Mouse (Mus musculus): ENCODE measurements around the gene Ptdss2. TPM values are rescaled to one million over a fixed set of nuclear protein-coding genes. Genes with fewer than 3 reads are reported as not detected.

Ptdss2 gene
- total and polyA plus RNA-seq, 2 experiments from 2014 or later = 25.6 to 96.8 TPM

DNA sequence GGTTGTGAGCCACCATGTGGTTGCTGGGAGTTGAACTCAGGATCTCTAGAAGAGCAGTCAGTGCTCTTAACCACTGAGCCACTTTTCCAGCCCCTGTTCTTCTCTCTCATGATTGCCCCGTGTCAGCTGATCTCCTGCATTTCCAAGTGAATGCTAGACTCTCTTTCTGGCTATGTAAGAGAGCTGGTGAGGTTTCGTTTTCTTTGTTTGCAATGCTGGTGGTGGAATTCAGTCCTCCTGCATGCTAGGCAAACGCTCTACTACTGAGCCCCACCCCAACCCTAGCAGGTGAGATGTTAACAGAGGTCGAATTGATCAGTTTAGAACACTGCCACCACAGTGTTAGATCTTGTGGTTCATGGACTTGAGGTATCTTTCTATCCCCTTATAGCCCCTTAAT, 26.5 kb downstream of the Ptdss2 start:
- Histone ChIP-seq H3K36me3 (ENCODE audit: insufficient read depth, low read length) (peaks cover 5% of the 10 kb centered on the region; the same call in 1 of the 2 replicates), H3K9me3 (ENCODE audit: low read length) (no peaks in the 10 kb centered on the region), H3K27ac (no peak overlapping the region), H3K9ac (replicated peaks; ENCODE audit: low read length) (no peak overlapping the region), H3K27me3 (ENCODE audit: insufficient read depth, low read length) (no peaks in the 10 kb centered on the region), H3K4me1 (ENCODE audit: insufficient read depth, low read length) (no peaks in the 10 kb centered on the region), H3K4me2 (ENCODE audit: low read depth, low read length) (no peak overlapping the region), H3K4me3 (ENCODE audit: low read length) (no peak overlapping the region)
- DNase-seq (ENCODE audit: low spot score) (no peak), ATAC-seq (no peak)
- WGBS = 76% methylated on average over 4 of the region's 4 CpGs
- no peak for TF ChIP-seq CTCF (IDR thresholded peaks at IDR 0.05; ENCODE audit: low read depth)

DNA sequence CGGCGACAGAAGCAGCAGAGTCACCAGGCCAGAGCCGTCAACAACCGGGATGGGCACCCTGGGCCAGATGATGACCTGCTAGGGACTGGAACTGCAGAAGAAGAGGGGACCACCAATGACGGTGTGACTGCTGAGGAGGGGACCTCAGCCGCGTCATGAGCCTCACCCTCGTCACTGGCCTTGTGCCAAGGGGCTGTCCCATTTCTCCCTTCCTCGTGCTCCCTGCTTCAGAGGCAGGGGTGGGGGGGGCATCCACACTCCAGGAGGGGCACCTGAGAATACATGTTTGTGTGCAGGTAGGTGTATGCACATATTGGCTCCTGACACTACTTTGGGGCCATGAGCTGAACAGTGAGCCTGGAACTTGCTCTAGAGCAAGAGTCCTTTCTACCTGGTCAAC, 33.2 kb downstream of the Ptdss2 start:
- no peak for TF ChIP-seq CTCF (IDR thresholded peaks at IDR 0.05; ENCODE audit: low read depth)
- DNase-seq (ENCODE audit: low spot score) (no peak), ATAC-seq (no peak)
- Histone ChIP-seq H3K9ac (replicated peaks; ENCODE audit: low read length) (no peak overlapping the region), H3K9me3 (ENCODE audit: low read length) (no peaks in the 10 kb centered on the region), H3K36me3 (ENCODE audit: insufficient read depth, low read length) (peaks cover 34% of the 10 kb centered on the region; the same call in 1 of the 2 replicates), H3K4me3 (ENCODE audit: low read length) (no peak overlapping the region), H3K4me2 (ENCODE audit: low read depth, low read length) (no peak overlapping the region), H3K4me1 (ENCODE audit: insufficient read depth, low read length) (no peaks in the 10 kb centered on the region), H3K27me3 (ENCODE audit: insufficient read depth, low read length) (no peaks in the 10 kb centered on the region), H3K27ac (no peak overlapping the region)
- WGBS = 80% methylated on average over 9 of the region's 9 CpGs

DNA sequence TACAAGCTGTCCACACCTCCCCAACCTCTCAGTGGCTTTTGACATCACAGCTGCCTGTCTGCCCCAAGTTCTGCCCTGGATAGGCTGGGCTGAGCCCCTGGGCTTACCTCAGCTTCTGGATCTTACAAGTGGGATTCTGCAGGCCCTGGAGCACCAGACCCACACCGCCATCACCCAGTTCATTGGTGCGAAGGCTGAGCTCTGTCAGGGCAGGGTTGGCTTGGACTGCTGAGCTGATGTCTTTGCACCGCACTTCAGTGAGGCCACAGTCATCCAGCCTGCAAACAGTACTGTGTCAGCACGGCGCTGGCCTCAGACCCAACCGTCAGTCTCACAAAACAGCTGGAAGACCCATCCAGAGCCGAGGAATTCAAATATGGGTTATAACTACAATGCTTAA, 42.2 kb downstream of the Ptdss2 start:
- WGBS = 90% methylated on average over 7 of the region's 7 CpGs
- Histone ChIP-seq H3K36me3 (ENCODE audit: insufficient read depth, low read length) (peaks cover 27% of the 10 kb centered on the region), H3K4me2 (ENCODE audit: low read depth, low read length) (no peak overlapping the region), H3K9me3 (ENCODE audit: low read length) (no peaks in the 10 kb centered on the region), H3K4me1 (ENCODE audit: insufficient read depth, low read length) (peaks cover 13% of the 10 kb centered on the region), H3K9ac (replicated peaks; ENCODE audit: low read length) (no peak overlapping the region), H3K27ac (no peak overlapping the region), H3K27me3 (ENCODE audit: insufficient read depth, low read length) (no peaks in the 10 kb centered on the region), H3K4me3 (ENCODE audit: low read length) (no peak overlapping the region)
- TF ChIP-seq CTCF (IDR thresholded peaks at IDR 0.05; ENCODE audit: low read depth) = no peak
- no peak for DNase-seq (ENCODE audit: low spot score)
- no peak for ATAC-seq

DNA sequence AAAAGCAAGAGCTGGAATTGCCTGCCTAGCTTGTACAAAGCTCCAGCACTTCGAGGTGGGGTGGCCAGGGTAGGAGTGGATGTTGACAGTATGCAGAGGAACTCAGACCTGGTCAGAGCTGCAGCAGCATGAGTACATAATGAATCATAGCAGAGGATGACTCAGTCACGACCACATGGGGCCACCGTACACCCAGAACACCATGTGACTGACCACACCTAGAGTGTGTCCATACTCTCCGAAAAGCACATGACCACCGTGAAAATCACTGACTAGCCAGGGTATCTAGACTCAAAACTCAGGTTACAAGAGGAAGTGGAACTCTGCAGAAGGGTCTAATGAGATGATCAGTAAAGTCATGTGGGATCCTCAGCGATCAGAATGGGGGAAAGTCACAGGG, 42.7 kb downstream of the Ptdss2 start:
- Histone ChIP-seq H3K4me2 (ENCODE audit: low read depth, low read length) (no peak overlapping the region), H3K4me3 (ENCODE audit: low read length) (no peak overlapping the region), H3K27ac (no peak overlapping the region), H3K4me1 (ENCODE audit: insufficient read depth, low read length) (peaks cover 13% of the 10 kb centered on the region), H3K36me3 (ENCODE audit: insufficient read depth, low read length) (peaks cover 25% of the 10 kb centered on the region), H3K9ac (replicated peaks; ENCODE audit: low read length) (no peak overlapping the region), H3K27me3 (ENCODE audit: insufficient read depth, low read length) (no peaks in the 10 kb centered on the region), H3K9me3 (ENCODE audit: low read length) (no peaks in the 10 kb centered on the region)
- ATAC-seq = no peak
- 88% methylated on average over 6 of the region's 6 CpGs for WGBS
- no peak for DNase-seq (ENCODE audit: low spot score)
- TF ChIP-seq CTCF (IDR thresholded peaks at IDR 0.05; ENCODE audit: low read depth) = no peak

DNA sequence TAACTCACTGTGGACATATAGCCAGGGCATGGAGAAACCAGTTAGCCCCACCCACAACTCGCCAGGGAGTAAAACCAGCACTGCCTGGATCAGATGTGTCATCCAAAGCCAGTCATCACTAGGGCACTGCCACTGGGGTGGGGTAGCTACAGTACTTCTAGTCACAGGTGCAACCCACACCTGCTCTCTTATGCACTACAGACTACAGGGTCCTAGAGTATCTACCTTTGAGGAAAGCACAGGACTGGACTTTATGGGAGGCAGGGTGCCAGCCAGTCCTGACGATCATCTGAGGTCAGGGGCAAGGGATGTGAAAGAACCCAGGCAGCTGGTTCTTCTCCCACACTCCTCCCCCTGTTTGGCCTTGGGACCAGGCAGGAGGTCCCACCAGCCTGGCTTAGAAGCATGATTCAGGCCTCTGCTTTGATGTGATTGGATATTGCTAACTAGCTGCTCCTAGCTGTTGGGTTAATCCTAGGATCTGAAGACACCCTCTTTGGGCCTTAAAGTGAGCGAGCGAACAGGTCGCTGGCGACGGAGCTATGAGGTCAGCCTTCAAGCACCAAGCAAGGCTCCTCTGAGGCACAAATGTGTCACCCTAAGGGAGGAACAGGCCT, 45.8 kb downstream of the Ptdss2 start:
- H3K9ac ChIP-seq (replicated peaks; ENCODE audit: low read length) = peak overlapping the region; percentile 52
- peak; percentile 34 for DNase-seq (ENCODE audit: low spot score)
- H3K4me3 ChIP-seq (ENCODE audit: low read length) = peak overlapping the region; percentile 35
- H3K27me3 ChIP-seq (ENCODE audit: insufficient read depth, low read length) = no peaks in the 10 kb centered on the region
- WGBS = 24% methylated on average over 7 of the region's 7 CpGs
- peak overlapping the region; percentile 55 for H3K4me2 ChIP-seq (ENCODE audit: low read depth, low read length)
- no peak for ATAC-seq
- no peak for TF ChIP-seq CTCF (IDR thresholded peaks at IDR 0.05; ENCODE audit: low read depth)
- H3K4me1 ChIP-seq (ENCODE audit: insufficient read depth, low read length) = peaks cover 13% of the 10 kb centered on the region
- H3K36me3 ChIP-seq (ENCODE audit: insufficient read depth, low read length) = peaks cover 4% of the 10 kb centered on the region; the same call in 1 of the 2 replicates
- peak overlapping the region; percentile 7; the same call in 1 of the 2 replicates for H3K27ac ChIP-seq
- no peaks in the 10 kb centered on the region for H3K9me3 ChIP-seq (ENCODE audit: low read length)

DNA sequence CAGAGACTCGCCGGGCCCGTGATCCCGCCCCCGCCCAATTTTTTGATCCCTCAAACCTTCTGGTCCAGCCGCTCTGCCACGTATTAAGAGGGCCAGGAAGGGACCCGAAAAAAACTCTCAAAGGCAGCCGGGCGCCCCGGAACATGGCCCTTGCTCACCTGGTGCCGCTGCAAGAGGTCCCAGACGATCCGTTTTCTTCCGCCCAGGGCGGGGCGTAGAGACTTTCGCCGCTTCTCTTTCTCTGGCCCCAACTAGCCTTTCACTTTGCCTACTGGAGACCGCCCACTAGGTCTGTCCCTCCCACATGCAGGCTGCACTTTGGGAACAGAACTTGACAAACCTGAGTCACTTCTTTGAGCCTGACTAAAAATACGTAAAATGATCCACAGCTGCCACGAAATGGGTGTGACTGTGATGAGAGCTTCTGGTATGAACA, 46.4 kb downstream of the Ptdss2 start:
- Histone ChIP-seq H3K9ac (replicated peaks; ENCODE audit: low read length) (peak overlapping the region; percentile 52), H3K4me2 (ENCODE audit: low read depth, low read length) (peak overlapping the region; percentile 55), H3K36me3 (ENCODE audit: insufficient read depth, low read length) (peaks cover 4% of the 10 kb centered on the region; the same call in 1 of the 2 replicates), H3K27me3 (ENCODE audit: insufficient read depth, low read length) (no peaks in the 10 kb centered on the region), H3K4me1 (ENCODE audit: insufficient read depth, low read length) (peaks cover 13% of the 10 kb centered on the region), H3K27ac (peak overlapping the region; percentile 7; the same call in 1 of the 2 replicates), H3K4me3 (ENCODE audit: low read length) (peak overlapping the region; percentile 35), H3K9me3 (ENCODE audit: low read length) (no peaks in the 10 kb centered on the region)
- 8% methylated on average over 22 of the region's 22 CpGs for WGBS
- TF ChIP-seq CTCF (IDR thresholded peaks at IDR 0.05; ENCODE audit: low read depth) = no peak
- peak; percentile 21 for DNase-seq (ENCODE audit: low spot score)
- ATAC-seq = no peak

DNA sequence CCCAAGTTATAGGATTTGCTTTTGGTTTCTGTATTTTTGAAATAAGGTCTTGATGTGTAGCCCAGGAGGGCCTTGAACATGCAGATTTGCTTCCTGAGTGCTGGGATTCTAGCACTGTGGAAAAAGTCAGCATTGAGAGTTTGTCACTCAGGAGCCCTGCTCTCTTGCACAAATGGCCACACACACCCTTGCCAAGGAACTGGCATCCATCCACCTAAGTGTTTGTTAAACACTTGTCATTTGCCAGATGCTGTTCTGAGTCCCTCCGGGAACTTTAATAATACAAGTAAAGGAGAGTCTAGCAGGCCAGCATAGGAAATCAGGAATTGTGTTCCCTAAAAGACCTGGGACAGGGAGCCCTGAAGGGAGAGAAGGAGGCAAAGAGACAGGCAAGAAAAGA, 47.1 kb downstream of the Ptdss2 start:
- no peak overlapping the region for H3K4me3 ChIP-seq (ENCODE audit: low read length)
- no peak overlapping the region for H3K27ac ChIP-seq
- 40% methylated on average over 1 of the region's 1 CpGs for WGBS
- no peak overlapping the region for H3K4me2 ChIP-seq (ENCODE audit: low read depth, low read length)
- no peaks in the 10 kb centered on the region for H3K27me3 ChIP-seq (ENCODE audit: insufficient read depth, low read length)
- ATAC-seq (no peak), DNase-seq (ENCODE audit: low spot score) (peak; percentile 37)
- TF ChIP-seq CTCF (IDR thresholded peaks at IDR 0.05; ENCODE audit: low read depth) = no peak
- H3K36me3 ChIP-seq (ENCODE audit: insufficient read depth, low read length) = no peaks in the 10 kb centered on the region; the same call in 1 of the 2 replicates
- no peaks in the 10 kb centered on the region for H3K9me3 ChIP-seq (ENCODE audit: low read length)
- H3K4me1 ChIP-seq (ENCODE audit: insufficient read depth, low read length) = peaks cover 13% of the 10 kb centered on the region
- H3K9ac ChIP-seq (replicated peaks; ENCODE audit: low read length) = no peak overlapping the region

Measured in hindbrain, postnatal 0 days (tissue).